In the genomic region with DNA sequence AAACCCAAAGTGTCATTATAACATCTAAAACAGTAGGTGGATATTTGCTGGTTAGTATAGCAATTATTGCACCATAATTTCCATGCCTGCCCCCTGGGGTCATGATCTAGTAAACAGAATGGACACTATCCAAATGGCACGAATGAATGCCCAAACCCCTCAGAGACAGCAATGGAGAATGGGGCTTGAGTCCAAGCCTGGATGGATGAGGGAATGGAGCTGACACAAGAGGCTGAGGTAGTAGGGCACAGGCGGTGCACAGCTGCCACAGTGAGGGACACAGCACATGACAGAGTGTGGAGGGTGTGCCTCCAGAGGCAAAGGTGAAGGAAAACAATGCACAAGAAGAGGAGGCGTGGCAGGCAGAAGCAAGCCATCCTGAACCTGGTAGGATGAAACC, we compare ENCODE assay signal across 13 mouse cellular contexts.
DNase-seq lines count a peak whose midpoint lies in the region; ATAC-seq lines count a peak whose summit lies in the region.
"Had no signal": no experiment of that assay in that cellular context is flagged by ENCODE, and none has a peak within 500 bp of the region (broad histone marks: within the 10 kb centered on the region; RNA-seq: fewer than 3 reads in every experiment).

No protein-coding gene starts in this region.

- 44% methylated on average over 3 of the region's 3 CpGs for WGBS in forebrain, embryonic 14.5 days
- 37% methylated on average over 3 of the region's 3 CpGs for WGBS in neural tube, embryonic 12.5 days
- 74% methylated on average over 3 of the region's 3 CpGs for WGBS in heart, embryonic 12.5 days

- no peak overlapping the region for H3K4me2 ChIP-seq in forebrain, embryonic 14.5 days (ENCODE audit: low read length)
- H3K4me2 ChIP-seq in neural tube, embryonic 12.5 days (replicated peaks), result no peak overlapping the region
- H3K4me2 ChIP-seq in heart, embryonic 12.5 days, result no peak overlapping the region
- H3K4me2 ChIP-seq: liver, embryonic 11.5 days; lung, embryonic 14.5 days had no signal

- intact Hi-C loops in gastrocnemius, postnatal 14 days (cut with DNase I; ENCODE audit: low total_unique reads), result no loop called here

- DNase-seq in embryo, embryonic 10 days (ENCODE audit: low spot score), result peak; percentile 50
- DNase-seq in embryo, embryonic 9.5 days (ENCODE audit: extremely low spot score), result no peak
- peak; percentile 40 for DNase-seq in embryo, embryonic 10.5 days (ENCODE audit: low spot score)
- peak; percentile 52 for DNase-seq in forebrain, embryonic 14.5 days (ENCODE audit: low spot score)
- DNase-seq in gastrocnemius, postnatal 14 days, result no peak
- no peak for DNase-seq in B cell, adult 2 months
- DNase-seq: kidney, adult 8-10 months; kidney, postnatal 36 days; lung, embryonic 14.5 days; thymus, adult 2 months had no signal

- H3K4me1 ChIP-seq in forebrain, embryonic 14.5 days (ENCODE audit: control insufficient read depth, insufficient read depth, low read length), result no peaks in the 10 kb centered on the region
- no peaks in the 10 kb centered on the region for H3K4me1 ChIP-seq in neural tube, embryonic 12.5 days
- H3K4me1 ChIP-seq in heart, embryonic 12.5 days (replicated peaks), result no peaks in the 10 kb centered on the region

- ATAC-seq in forebrain, embryonic 14.5 days, result peak; percentile 44; the same call in 1 of the 2 replicates
- peak; percentile 63 for ATAC-seq in neural tube, embryonic 12.5 days (ENCODE audit: low FRiP score, low read depth)
- no peak for ATAC-seq in heart, embryonic 12.5 days (ENCODE audit: insufficient number of reproducible peaks, low FRiP score)

- no peaks in the 10 kb centered on the region for H3K27me3 ChIP-seq in forebrain, embryonic 14.5 days (replicated peaks; ENCODE audit: control insufficient read depth, insufficient read depth, low read length)
- no peaks in the 10 kb centered on the region for H3K27me3 ChIP-seq in neural tube, embryonic 12.5 days (replicated peaks)
- H3K27me3 ChIP-seq in heart, embryonic 12.5 days (replicated peaks), result no peaks in the 10 kb centered on the region

- H3K9ac ChIP-seq in forebrain, embryonic 14.5 days (ENCODE audit: low read length), result no peak overlapping the region
- no peak overlapping the region for H3K9ac ChIP-seq in neural tube, embryonic 12.5 days
- H3K9ac ChIP-seq in heart, embryonic 12.5 days, result no peak overlapping the region
- H3K9ac ChIP-seq: lung, embryonic 14.5 days had no signal

- no peak overlapping the region for H3K4me3 ChIP-seq in forebrain, embryonic 14.5 days (ENCODE audit: low read depth, low read length)
- H3K4me3 ChIP-seq in neural tube, embryonic 12.5 days, result no peak overlapping the region
- no peak overlapping the region for H3K4me3 ChIP-seq in heart, embryonic 12.5 days

- no peak overlapping the region for H3K27ac ChIP-seq in forebrain, embryonic 14.5 days (ENCODE audit: low read depth, low read length)
- no peak overlapping the region for H3K27ac ChIP-seq in neural tube, embryonic 12.5 days
- H3K27ac ChIP-seq in heart, embryonic 12.5 days (ENCODE audit: poor library complexity, severe bottlenecking), result no peak overlapping the region

- no peaks in the 10 kb centered on the region for H3K9me3 ChIP-seq in forebrain, embryonic 14.5 days (replicated peaks; ENCODE audit: control insufficient read depth, low read length)
- no peaks in the 10 kb centered on the region for H3K9me3 ChIP-seq in neural tube, embryonic 12.5 days
- peaks cover 4% of the 10 kb centered on the region; the same call in 1 of the 2 replicates for H3K9me3 ChIP-seq in heart, embryonic 12.5 days (replicated peaks)

- no peaks in the 10 kb centered on the region for H3K36me3 ChIP-seq in forebrain, embryonic 14.5 days (ENCODE audit: control insufficient read depth, insufficient read depth, low read length)
- no peaks in the 10 kb centered on the region for H3K36me3 ChIP-seq in neural tube, embryonic 12.5 days
- H3K36me3 ChIP-seq in heart, embryonic 12.5 days, result no peaks in the 10 kb centered on the region

Comparison
In these comparisons a context has a peak if more than half of its experiments do, and no peak if none do; other contexts are left out.
1. DNase-seq: peak in embryo, embryonic 10 days (single experiment), embryo, embryonic 10.5 days (single experiment) and forebrain, embryonic 14.5 days (single experiment); none in embryo, embryonic 9.5 days (single experiment), gastrocnemius, postnatal 14 days (single experiment) and B cell, adult 2 months (0 of 2).